Mouse (Mus musculus): ENCODE data around the gene Fam120a.

- TF ChIP-seq CTCF (conservative IDR thresholded peaks at IDR 0.05; ENCODE audit: low read length): no peak
- no peak for TF ChIP-seq NANOG (IDR thresholded peaks at IDR 0.05; ENCODE audit: borderline replicate concordance, low read length)
These were observed 27.1 kb upstream of the Fam120a start for GRCm38 (mm10) chr13:48994903-48995302.
